Mouse (Mus musculus) yolk sac, embryonic 10.5 days (tissue): ENCODE measurements around the gene Hmg20b.

Source experiments
- DNase-seq: peaks from one replicate; pipeline ENCODE4 v3.0.0-alpha.2; 2017; ENCODE audit warnings: low spot score

The Hmg20b gene

GRCm38 (mm10) chr10:81354738-81355477, 4.6 kb upstream of the Hmg20b start:
- DNase-seq = peak; percentile 74

GRCm38 (mm10) chr10:81351678-81352291, 1.5 kb upstream of the Hmg20b start:
- DNase-seq = peak; percentile 85

- no peak for DNase-seq
These were observed 324 bp downstream of the Hmg20b start for GRCm38 (mm10) chr10:81349961-81350350.

GRCm38 (mm10) chr10:81349146-81349545, 1.1 kb downstream of the Hmg20b start:
- peak; percentile 91 for DNase-seq

- DNase-seq = peak; percentile 63
These were observed 3.7 kb downstream of the Hmg20b start for GRCm38 (mm10) chr10:81346453-81347067.

- no peak for DNase-seq
These were observed 5.1 kb downstream of the Hmg20b start for GRCm38 (mm10) chr10:81345162-81345534.

- no peak for DNase-seq
These were observed 5.7 kb downstream of the Hmg20b start for GRCm38 (mm10) chr10:81344421-81345161.

GRCm38 (mm10) chr10:81342686-81343505, 7.4 kb downstream of the Hmg20b start, which contains the start of gene Gipc3:
Gene Gipc3, minus strand, starts transcription at chr10:81343266.
- DNase-seq = no peak

GRCm38 (mm10) chr10:81341333-81341949, 8.8 kb downstream of the Hmg20b start:
- no peak for DNase-seq

- no peak for DNase-seq
These were observed 9.5 kb downstream of the Hmg20b start for GRCm38 (mm10) chr10:81340551-81341332.

GRCm38 (mm10) chr10:81336558-81336957, 13.7 kb downstream of the Hmg20b start:
- no peak for DNase-seq

GRCm38 (mm10) chr10:81335393-81336340, 14.6 kb downstream of the Hmg20b start:
- DNase-seq = no peak

- no peak for DNase-seq
These were observed 16.0 kb downstream of the Hmg20b start for GRCm38 (mm10) chr10:81334324-81334723.

GRCm38 (mm10) chr10:81332277-81332676, 18.0 kb downstream of the Hmg20b start:
- DNase-seq = no peak

GRCm38 (mm10) chr10:81330007-81330406, 20.3 kb downstream of the Hmg20b start:
- DNase-seq = no peak

- no peak for DNase-seq
These were observed 20.9 kb downstream of the Hmg20b start for GRCm38 (mm10) chr10:81329194-81329975.

- no peak for DNase-seq
These were observed 21.9 kb downstream of the Hmg20b start, which contains the start of gene Tbxa2r for GRCm38 (mm10) chr10:81328386-81328785. Gene Tbxa2r, plus strand, starts transcription at chr10:81328731.

- no peak for DNase-seq
These were observed 22.3 kb downstream of the Hmg20b start for GRCm38 (mm10) chr10:81327959-81328358.
